Mouse (Mus musculus) hematopoietic stem cell, adult 5-6 weeks (primary cell): ENCODE measurements around the gene Gpam. TPM values are rescaled to one million over a fixed set of nuclear protein-coding genes. Genes with fewer than 3 reads are reported as not detected.
"Not testable (repeated sequence)": the region's sequence is repeated elsewhere in the genome, so short reads cannot be mapped to it uniquely, and the experiment has no call there.

Experiments
- ATAC-seq, 2 experiments: fragments of 125-278 bp in 1 of 2; replicated peaks in 1 of 2; 2 replicates each; pipeline ENCODE4 v1.8.0; 2016 to 2017; ENCODE audit warnings: inconsistent platforms in 2 of 2, mild to moderate bottlenecking in 2 of 2, moderate number of reproducible peaks in 2 of 2, low read depth in 1 of 2, moderate TSS enrichment in 1 of 2; ENCODE audit not compliant: low FRiP score in 2 of 2, poor library complexity in 2 of 2, severe bottlenecking in 2 of 2, insufficient read depth in 1 of 2, low TSS enrichment in 1 of 2
- total RNA-seq: library from RNA; stranded (forward); fragments of 172-1452, 232-1000 nt; gene quantifications from 2 replicates; pipeline ENCODE4 v1.2.3, GENCODE M21; 2017

Gpam gene
- total RNA-seq: 16.3 and 19.3 TPM in 2 replicates

GRCm38 (mm10) chr19:55127072-55127718 lies at the start of gene Gpam:
TSS of gene Gpam (minus strand) at chr19:55127238.
- no peak for ATAC-seq

GRCm38 (mm10) chr19:55171585-55171984 lies 44.5 kb upstream of the Gpam start:
- ATAC-seq: no peak

- ATAC-seq: no peak
Measured at GRCm38 (mm10) chr19:55170399-55170798, 43.4 kb upstream of the Gpam start.

- ATAC-seq: not testable (repeated sequence)
Measured at GRCm38 (mm10) chr19:55169236-55169729, 42.2 kb upstream of the Gpam start.

GRCm38 (mm10) chr19:55168360-55168759 lies 41.3 kb upstream of the Gpam start:
- no peak for ATAC-seq

GRCm38 (mm10) chr19:55167741-55168140 lies 40.7 kb upstream of the Gpam start:
- no peak for ATAC-seq

- ATAC-seq: no peak
Measured at GRCm38 (mm10) chr19:55166741-55167140, 39.7 kb upstream of the Gpam start.

GRCm38 (mm10) chr19:55165954-55166353 lies 38.9 kb upstream of the Gpam start:
- no peak for ATAC-seq

- no peak for ATAC-seq
Measured at GRCm38 (mm10) chr19:55165183-55165865, 38.3 kb upstream of the Gpam start.

GRCm38 (mm10) chr19:55164162-55164561 lies 37.1 kb upstream of the Gpam start:
- no peak for ATAC-seq

- no peak for ATAC-seq
Measured at GRCm38 (mm10) chr19:55162271-55162670, 35.2 kb upstream of the Gpam start.

GRCm38 (mm10) chr19:55159826-55160225 lies 32.8 kb upstream of the Gpam start:
- no peak for ATAC-seq

GRCm38 (mm10) chr19:55158606-55159005 lies 31.6 kb upstream of the Gpam start:
- no peak for ATAC-seq

GRCm38 (mm10) chr19:55157029-55157428 lies 30.0 kb upstream of the Gpam start:
- no peak for ATAC-seq

GRCm38 (mm10) chr19:55152983-55153382 lies 25.9 kb upstream of the Gpam start:
- no peak for ATAC-seq

GRCm38 (mm10) chr19:55152274-55152673 lies 25.2 kb upstream of the Gpam start:
- not testable (repeated sequence) for ATAC-seq

- no peak for ATAC-seq
Measured at GRCm38 (mm10) chr19:55149646-55150045, 22.6 kb upstream of the Gpam start.

- no peak for ATAC-seq
Measured at GRCm38 (mm10) chr19:55148109-55148508, 21.1 kb upstream of the Gpam start.

- no peak for ATAC-seq
Measured at GRCm38 (mm10) chr19:55147568-55147967, 20.5 kb upstream of the Gpam start.
